Mouse (Mus musculus) hematopoietic stem cell, adult 5-6 weeks (primary cell): ENCODE results near the gene Olfr979. TPM values are rescaled to one million over a fixed set of nuclear protein-coding genes. Genes with fewer than 3 reads are reported as not detected.
"Not testable (repeated sequence)": the region's sequence is repeated elsewhere in the genome, so short reads cannot be mapped to it uniquely, and the experiment has no call there.

Experiments used
- ATAC-seq, 2 experiments: fragments of 125-278 bp in 1 of 2; replicated peaks in 1 of 2; 2 replicates each; pipeline ENCODE4 v1.8.0; 2016 to 2017; ENCODE audit warnings: inconsistent platforms in 2 of 2, mild to moderate bottlenecking in 2 of 2, moderate number of reproducible peaks in 2 of 2, low read depth in 1 of 2, moderate TSS enrichment in 1 of 2; ENCODE audit not compliant: low FRiP score in 2 of 2, poor library complexity in 2 of 2, severe bottlenecking in 2 of 2, insufficient read depth in 1 of 2, low TSS enrichment in 1 of 2
- total RNA-seq: library from RNA; stranded (forward); fragments of 172-1452, 232-1000 nt; gene quantifications from 2 replicates; pipeline ENCODE4 v1.2.3, GENCODE M21; 2017

Gene Olfr979
- total RNA-seq, result not detected in 2 replicates

- no peak for ATAC-seq
Observed at GRCm38 (mm10) chr9:40003365-40003764, at the start of gene Olfr979. Gene Olfr979 (minus strand): TSS chr9:40003465.

DNA sequence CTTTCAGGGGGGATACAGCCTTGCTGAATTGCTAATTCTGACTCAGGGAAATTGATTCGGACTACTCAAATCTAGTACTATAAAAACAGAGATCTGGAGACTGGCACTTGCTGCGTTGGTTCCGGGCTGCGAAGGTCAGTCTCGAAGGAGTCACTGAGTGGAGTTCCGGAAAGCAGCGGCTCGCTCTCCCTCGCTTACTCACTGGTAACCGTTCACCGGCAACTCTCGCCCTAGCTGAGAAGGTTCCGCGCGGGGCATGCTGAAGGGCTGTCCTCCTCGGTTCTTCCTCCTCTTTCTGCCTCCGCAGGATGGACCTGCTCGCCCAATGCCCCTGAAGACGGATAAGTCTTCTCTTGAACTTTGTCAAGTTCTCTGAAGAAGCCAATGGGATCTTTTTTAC is 46.9 kb upstream of the Olfr979 start:
- no peak for ATAC-seq

DNA sequence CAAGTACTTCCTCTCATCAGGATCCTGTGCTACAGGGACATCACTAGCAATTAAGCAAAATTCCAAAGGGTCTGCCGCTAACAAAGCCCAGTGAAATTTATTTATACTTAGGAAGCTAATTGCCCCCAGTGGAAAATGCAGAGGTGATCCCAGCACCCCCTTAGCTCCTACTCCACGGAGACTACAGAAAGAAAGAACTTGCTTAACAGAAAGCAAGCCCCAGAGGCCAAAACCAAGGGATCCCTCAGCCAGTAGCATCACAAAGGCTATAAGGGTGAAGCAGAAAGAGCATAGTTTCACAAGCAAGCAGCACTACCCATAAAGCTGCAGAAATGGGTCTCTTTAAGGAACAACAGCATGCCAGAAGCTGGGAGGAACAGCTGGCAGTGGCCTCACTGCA is 17.9 kb upstream of the Olfr979 start, which contains the start of gene Olfr981:
TSS of gene Olfr981 (plus strand) at position 301 of the 400 bp plus-strand sequence.
- ATAC-seq, result no peak

GRCm38 (mm10) chr9:40009482-40009881 is 6.2 kb upstream of the Olfr979 start, which contains the start of gene Olfr980:
Gene Olfr980 (minus strand): TSS chr9:40009582.
- no peak for ATAC-seq

DNA sequence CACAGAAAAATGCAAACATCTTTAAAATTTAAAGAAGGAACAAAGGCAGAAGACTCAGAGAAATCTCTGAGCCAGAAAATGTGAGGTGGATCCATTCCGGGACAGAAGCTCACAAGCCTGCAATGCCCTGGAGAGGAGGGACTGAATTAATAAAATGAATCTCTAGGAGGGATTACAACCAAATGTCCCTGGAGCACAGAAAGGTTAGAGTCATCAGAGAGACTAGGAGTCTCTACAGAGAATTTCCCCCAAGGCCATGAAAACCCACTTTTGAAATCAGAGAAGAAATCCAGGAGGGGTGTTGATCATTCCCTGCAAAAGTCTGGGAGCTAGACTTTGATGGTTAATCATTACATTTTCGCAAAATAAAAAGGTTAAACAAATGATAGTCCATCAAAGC is 11.5 kb downstream of the Olfr979 start, which contains the start of gene Olfr978:
TSS of gene Olfr978 (plus strand) at position 301 of the 400 bp plus-strand sequence.
- no peak for ATAC-seq

GRCm38 (mm10) chr9:39976581-39977145 is 26.6 kb downstream of the Olfr979 start:
- not testable (repeated sequence) for ATAC-seq

GRCm38 (mm10) chr9:39961033-39961432 is 42.2 kb downstream of the Olfr979 start, which contains the start of gene Olfr976:
Gene Olfr976 (minus strand): TSS chr9:39961133.
- ATAC-seq, result not testable (repeated sequence)

DNA sequence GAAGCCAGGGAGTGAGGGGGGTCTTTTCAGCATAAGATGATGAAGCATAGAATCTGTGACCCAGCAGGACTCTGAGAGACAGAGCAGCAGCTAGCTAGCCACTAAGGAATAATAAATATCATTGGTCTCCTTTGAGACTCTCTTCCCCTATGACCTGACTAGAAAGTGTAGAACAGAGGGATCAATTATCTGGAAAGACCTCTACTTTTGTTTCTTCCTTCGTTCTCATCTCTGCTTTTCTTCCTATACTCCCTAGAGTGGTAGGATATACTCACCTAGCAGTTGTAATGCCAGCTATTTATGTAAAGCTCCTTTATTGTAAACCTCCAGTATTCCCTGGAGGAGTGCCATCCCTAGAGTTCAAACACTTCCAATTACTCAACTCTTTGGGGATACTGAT is 51.3 kb downstream of the Olfr979 start, which contains the start of gene Olfr975:
TSS of gene Olfr975 (minus strand) at position 101 of the 400 bp plus-strand sequence.
- ATAC-seq, result no peak

Other genes starting within 250 kb of the Olfr979 start
- not detected in 2 replicates for gene Olfr968, start 220.2 kb downstream of the Olfr979 start, total RNA-seq
- gene Olfr969, start 212.5 kb downstream of the Olfr979 start, total RNA-seq, result not detected in 2 replicates
- not detected in 2 replicates for gene Olfr970, start 194.6 kb downstream of the Olfr979 start, total RNA-seq
- gene Olfr971, start 166.6 kb downstream of the Olfr979 start, total RNA-seq, result not detected in 2 replicates
- not detected in 2 replicates for gene Olfr972, start 137.0 kb downstream of the Olfr979 start, total RNA-seq
- gene Olfr229, start 96.1 kb downstream of the Olfr979 start, total RNA-seq, result not detected in 2 replicates
- not detected in 2 replicates for gene Olfr974, start 66.0 kb downstream of the Olfr979 start, total RNA-seq
- not detected in 2 replicates for gene Olfr975, start 51.4 kb downstream of the Olfr979 start, total RNA-seq
- gene Olfr976, start 42.3 kb downstream of the Olfr979 start, total RNA-seq, result not detected in 2 replicates
- gene Olfr978, start 11.4 kb downstream of the Olfr979 start, total RNA-seq, result not detected in 2 replicates
- gene Olfr980, start 6.1 kb upstream of the Olfr979 start, total RNA-seq, result not detected in 2 replicates
- gene Olfr981, start 18.0 kb upstream of the Olfr979 start, total RNA-seq, result not detected in 2 replicates
- not detected in 2 replicates for gene Olfr982, start 70.4 kb upstream of the Olfr979 start, total RNA-seq
- gene Olfr983, start 90.1 kb upstream of the Olfr979 start, total RNA-seq, result not detected in 2 replicates
- gene Olfr984, start 110.7 kb upstream of the Olfr979 start, total RNA-seq, result not detected in 2 replicates
- not detected in 2 replicates for gene Olfr985, start 126.7 kb upstream of the Olfr979 start, total RNA-seq
- not detected in 2 replicates for gene Tmem225, start 144.7 kb upstream of the Olfr979 start, total RNA-seq
- gene Olfr986, start 177.5 kb upstream of the Olfr979 start, total RNA-seq, result not detected in 2 replicates
- 5.3 and 5.4 TPM in 2 replicates for gene Zfp202, start 188.9 kb upstream of the Olfr979 start, total RNA-seq